Mouse (Mus musculus): Measurements from ENCODE around the gene Plekha6. TPM values are rescaled to one million over a fixed set of nuclear protein-coding genes. Genes with fewer than 3 reads are reported as not detected.

Gene Plekha6
- polyA plus RNA-seq, 1 experiment, result 2.6 TPM

DNA sequence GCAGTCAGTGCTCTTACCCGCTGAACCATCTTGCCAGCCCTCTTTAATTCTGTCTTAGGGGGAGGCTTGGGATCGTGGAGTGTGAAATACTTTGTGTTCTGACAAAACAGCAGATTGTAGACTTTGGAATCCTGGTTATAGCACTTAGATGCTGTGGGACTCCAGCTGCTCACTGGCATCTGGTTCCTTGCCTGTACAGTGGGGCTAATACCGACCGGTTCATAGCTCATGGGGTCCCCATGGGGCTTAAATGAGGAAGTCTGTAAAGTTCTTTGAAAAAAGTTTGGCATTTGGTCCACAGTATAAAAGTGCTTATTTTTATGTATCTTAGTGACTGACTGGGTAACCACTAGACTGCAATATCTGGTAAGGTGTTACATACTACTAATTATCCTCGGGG, 28.2 kb upstream of the Plekha6 start:
- Histone ChIP-seq H3K4me1 (ENCODE audit: control insufficient read depth, insufficient read depth, low read length) (no peaks in the 10 kb centered on the region), H3K27ac (ENCODE audit: insufficient read depth, low read length) (no peak overlapping the region), H3K4me3 (ENCODE audit: insufficient read depth, low read length) (peak overlapping the region; percentile 42)
- TF ChIP-seq CTCF (IDR thresholded peaks at IDR 0.05; ENCODE audit: borderline replicate concordance, insufficient read depth, low read length) (no peak), POLR2A (IDR thresholded peaks at IDR 0.05; ENCODE audit: low read depth, low read length) (no peak)

DNA sequence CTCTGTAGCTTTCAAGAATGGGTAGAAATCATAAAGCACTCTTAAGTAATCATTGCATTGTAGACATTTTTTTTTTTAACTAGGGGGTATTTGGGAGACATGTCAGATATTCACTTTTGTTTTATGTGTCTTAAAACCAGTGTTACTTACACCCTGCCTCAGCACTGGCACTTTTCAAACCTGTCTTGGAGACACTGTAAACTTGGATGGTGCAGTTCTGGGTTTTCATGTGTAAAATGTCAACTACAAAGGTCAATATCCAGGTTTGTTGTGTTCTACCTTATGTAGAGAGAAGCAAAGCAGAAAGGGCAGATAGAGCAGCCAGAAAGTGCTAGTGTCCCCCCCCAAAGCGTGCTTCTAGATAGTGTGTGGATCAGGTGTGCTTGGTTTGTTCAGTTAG, 25.6 kb upstream of the Plekha6 start:
- no peaks in the 10 kb centered on the region for H3K4me1 ChIP-seq (ENCODE audit: control insufficient read depth, insufficient read depth, low read length)
- H3K4me3 ChIP-seq (ENCODE audit: insufficient read depth, low read length), result no peak overlapping the region
- TF ChIP-seq CTCF (IDR thresholded peaks at IDR 0.05; ENCODE audit: borderline replicate concordance, insufficient read depth, low read length), result no peak
- no peak for TF ChIP-seq POLR2A (IDR thresholded peaks at IDR 0.05; ENCODE audit: low read depth, low read length)
- H3K27ac ChIP-seq (ENCODE audit: insufficient read depth, low read length), result no peak overlapping the region

DNA sequence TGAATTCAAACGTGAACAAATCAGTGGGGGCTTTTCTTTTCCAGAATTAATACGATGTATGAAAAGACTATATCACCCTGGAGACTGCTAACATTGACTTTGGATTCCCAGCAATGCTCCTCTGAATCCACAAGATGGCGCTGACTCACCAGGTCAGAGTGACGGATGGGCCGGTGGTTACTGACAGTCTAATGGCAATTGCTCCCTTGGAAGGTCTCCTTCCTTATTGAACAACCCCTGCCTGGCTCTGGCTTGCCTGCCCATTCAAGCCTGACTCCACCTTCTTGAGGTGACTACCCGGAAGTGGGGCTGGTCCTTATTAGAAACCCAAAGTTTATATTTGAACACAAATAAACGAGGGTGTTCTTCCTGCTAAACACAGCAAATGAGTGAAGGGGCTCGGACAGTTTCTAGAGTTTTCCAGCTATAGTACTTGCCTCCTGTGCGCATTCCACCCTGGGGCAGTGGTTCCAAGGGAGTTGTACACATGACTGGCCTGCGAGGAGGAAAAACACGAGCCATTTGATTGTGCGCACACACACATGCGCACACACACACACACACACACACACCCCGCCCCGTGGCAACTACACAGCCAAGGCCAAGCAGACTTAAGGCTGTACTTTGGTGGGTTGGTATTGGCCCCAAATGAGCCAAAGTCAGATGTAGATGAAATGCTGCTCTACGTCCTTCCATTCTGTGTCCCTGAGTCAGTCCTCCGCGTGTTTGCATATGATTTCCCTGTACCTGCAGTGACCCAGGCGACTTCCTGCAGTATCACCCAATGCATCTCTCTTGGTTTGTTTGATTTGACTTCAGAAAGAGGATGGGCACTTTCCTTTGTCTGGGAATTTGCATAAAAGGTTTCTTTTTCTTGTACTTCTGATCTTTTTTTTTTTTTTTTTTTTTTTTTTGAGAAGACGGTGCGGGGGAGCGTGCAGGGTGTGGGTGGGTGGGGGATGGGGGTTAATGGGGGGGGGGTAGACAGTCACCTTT, 17.7 kb upstream of the Plekha6 start:
- Histone ChIP-seq H3K4me3 (ENCODE audit: insufficient read depth, low read length) (no peak overlapping the region), H3K4me1 (ENCODE audit: control insufficient read depth, insufficient read depth, low read length) (no peaks in the 10 kb centered on the region), H3K27ac (ENCODE audit: insufficient read depth, low read length) (no peak overlapping the region)
- TF ChIP-seq CTCF (IDR thresholded peaks at IDR 0.05; ENCODE audit: borderline replicate concordance, insufficient read depth, low read length) (peak; percentile 75; the same call in 1 of the 2 replicates), POLR2A (IDR thresholded peaks at IDR 0.05; ENCODE audit: low read depth, low read length) (no peak)

DNA sequence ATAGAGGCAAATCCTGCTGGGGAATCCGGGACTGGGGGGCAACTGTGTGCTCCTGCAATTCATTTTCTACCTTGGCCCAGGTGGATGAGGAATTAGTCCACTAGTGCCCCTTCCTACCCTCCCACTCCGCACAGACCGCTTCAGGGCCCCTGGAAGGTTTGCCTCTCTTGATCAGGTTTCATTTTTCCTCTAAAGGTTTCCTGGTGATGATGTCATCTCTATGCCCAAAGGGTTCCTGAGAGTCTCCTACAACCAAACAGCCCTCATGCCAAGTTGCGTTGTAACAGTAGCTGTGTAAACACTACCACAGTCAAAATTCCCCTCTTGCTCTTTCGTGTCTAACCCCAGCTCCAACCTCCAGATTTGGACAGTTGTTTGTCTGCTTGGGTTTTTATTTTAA, 16.7 kb upstream of the Plekha6 start:
- TF ChIP-seq POLR2A (IDR thresholded peaks at IDR 0.05; ENCODE audit: low read depth, low read length), result no peak
- no peak for TF ChIP-seq CTCF (IDR thresholded peaks at IDR 0.05; ENCODE audit: borderline replicate concordance, insufficient read depth, low read length)
- H3K4me1 ChIP-seq (ENCODE audit: control insufficient read depth, insufficient read depth, low read length), result no peaks in the 10 kb centered on the region

DNA sequence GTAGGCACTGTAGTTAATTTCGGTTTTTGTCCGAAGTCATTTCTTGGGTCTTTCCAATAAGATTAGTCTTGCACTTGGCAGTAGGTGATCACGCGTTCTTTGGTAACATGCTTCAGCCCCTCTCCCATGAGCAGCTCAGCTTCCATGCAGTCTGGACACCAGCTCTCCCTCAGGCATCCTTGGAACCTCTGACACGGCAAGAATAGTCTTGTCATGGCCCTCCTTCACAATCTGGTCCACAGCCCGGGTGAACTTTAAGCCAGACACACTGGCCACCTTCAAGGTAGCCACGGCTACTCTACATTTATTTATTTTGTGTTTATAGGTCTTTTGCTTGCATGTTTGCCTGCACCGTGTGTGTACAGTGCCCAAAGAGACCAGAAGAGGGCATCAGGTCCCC, 15.9 kb upstream of the Plekha6 start:
- TF ChIP-seq POLR2A (IDR thresholded peaks at IDR 0.05; ENCODE audit: low read depth, low read length), result no peak
- TF ChIP-seq CTCF (IDR thresholded peaks at IDR 0.05; ENCODE audit: borderline replicate concordance, insufficient read depth, low read length), result no peak
- H3K4me1 ChIP-seq (ENCODE audit: control insufficient read depth, insufficient read depth, low read length), result no peaks in the 10 kb centered on the region
- no peak overlapping the region for H3K4me3 ChIP-seq (ENCODE audit: insufficient read depth, low read length)
- no peak overlapping the region for H3K27ac ChIP-seq (ENCODE audit: insufficient read depth, low read length)

More for the DNA sequence above, 16.7 kb upstream of the Plekha6 start:
- Histone ChIP-seq H3K4me3 (ENCODE audit: insufficient read depth, low read length) (no peak overlapping the region), H3K27ac (ENCODE audit: insufficient read depth, low read length) (no peak overlapping the region)

DNA sequence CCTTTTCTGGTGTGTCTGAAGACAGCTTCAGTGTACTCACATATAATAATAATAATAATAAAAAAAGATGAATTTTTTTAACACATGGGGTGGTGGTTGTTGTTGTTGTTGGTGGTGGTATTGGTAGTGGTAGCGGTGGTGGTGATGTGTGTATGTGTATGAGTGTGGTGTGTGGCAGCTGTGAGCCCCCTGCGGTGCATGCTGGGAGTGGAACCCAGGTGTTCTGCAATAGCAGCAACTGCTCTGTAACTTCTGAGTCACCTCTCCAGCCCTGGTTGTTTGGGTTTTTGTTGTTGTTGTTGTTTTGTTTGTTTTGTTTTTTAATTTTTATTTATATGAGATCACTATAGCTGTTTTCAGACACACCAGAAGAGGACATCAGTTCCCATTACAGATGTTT, 13.5 kb upstream of the Plekha6 start:
- H3K4me1 ChIP-seq (ENCODE audit: control insufficient read depth, insufficient read depth, low read length), result no peaks in the 10 kb centered on the region
- TF ChIP-seq CTCF (IDR thresholded peaks at IDR 0.05; ENCODE audit: borderline replicate concordance, insufficient read depth, low read length) (no peak), POLR2A (IDR thresholded peaks at IDR 0.05; ENCODE audit: low read depth, low read length) (no peak)
- H3K27ac ChIP-seq (ENCODE audit: insufficient read depth, low read length), result no peak overlapping the region
- no peak overlapping the region for H3K4me3 ChIP-seq (ENCODE audit: insufficient read depth, low read length)

DNA sequence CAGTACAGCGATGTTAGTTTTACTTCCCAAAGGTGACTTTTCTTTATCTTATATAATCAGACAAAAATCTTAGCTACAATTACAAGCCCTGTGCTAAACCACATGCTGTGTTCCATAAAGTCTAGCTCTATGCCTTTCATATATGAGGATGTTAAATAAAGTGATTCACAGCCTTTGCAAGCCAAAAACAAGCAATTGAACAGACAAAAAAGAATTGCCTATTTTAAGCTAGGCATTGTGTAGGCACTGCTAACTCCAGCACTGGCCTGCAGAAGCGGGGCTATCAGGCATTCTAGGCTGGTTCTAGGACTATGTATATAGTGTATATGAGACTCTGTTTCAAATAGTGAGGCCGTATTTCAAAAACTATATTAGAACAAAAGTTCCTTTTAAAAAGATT, 11.8 kb upstream of the Plekha6 start:
- H3K4me1 ChIP-seq (ENCODE audit: control insufficient read depth, insufficient read depth, low read length), result no peaks in the 10 kb centered on the region
- TF ChIP-seq CTCF (IDR thresholded peaks at IDR 0.05; ENCODE audit: borderline replicate concordance, insufficient read depth, low read length), result no peak

DNA sequence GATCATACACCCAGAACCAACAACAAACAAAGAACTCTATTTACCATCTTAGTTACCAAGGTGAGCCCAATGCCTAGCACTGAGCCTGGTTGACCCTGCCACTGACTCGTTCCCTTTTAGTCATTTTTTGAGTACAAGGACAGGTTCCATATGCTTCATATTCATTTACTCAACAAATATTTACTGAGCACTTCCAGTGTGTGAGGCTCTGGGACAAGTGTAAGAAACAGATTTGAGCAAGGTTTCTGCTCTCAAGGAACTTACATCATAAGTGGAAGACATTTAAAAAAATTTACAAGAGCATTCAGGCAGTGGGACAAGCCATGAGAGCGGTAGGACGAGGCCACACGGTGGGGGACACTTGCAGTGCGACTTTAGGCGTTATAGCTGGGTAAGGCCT, 8.7 kb upstream of the Plekha6 start:
- H3K4me3 ChIP-seq (ENCODE audit: insufficient read depth, low read length), result no peak overlapping the region
- TF ChIP-seq CTCF (IDR thresholded peaks at IDR 0.05; ENCODE audit: borderline replicate concordance, insufficient read depth, low read length) (no peak), POLR2A (IDR thresholded peaks at IDR 0.05; ENCODE audit: low read depth, low read length) (no peak)
- H3K27ac ChIP-seq (ENCODE audit: insufficient read depth, low read length), result no peak overlapping the region
- no peaks in the 10 kb centered on the region for H3K4me1 ChIP-seq (ENCODE audit: control insufficient read depth, insufficient read depth, low read length)

More for the DNA sequence above, 11.8 kb upstream of the Plekha6 start:
- Histone ChIP-seq H3K27ac (ENCODE audit: insufficient read depth, low read length) (no peak overlapping the region), H3K4me3 (ENCODE audit: insufficient read depth, low read length) (no peak overlapping the region)

DNA sequence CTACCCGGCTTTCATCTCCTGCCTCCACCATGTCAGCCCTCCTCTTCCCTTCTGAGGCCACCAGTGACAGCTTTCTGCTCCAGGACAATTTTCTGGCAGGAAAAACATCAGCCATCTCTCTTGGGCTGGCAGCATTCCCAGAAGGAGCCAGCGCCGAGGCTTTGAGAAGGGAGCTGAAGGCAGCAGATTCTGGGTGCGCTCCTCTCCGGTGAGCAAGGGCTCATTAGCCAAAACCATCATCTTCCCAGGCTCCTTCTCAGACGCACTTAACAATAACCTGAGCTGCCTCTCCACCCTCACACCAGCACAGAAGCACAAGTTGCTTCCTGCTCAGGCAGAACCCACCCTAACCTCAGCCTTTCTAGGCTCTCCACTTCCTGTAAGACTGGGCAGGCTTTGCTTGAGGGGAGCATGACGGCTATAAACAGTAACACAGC, 4.9 kb upstream of the Plekha6 start:
- no peak overlapping the region for H3K27ac ChIP-seq (ENCODE audit: insufficient read depth, low read length)
- H3K4me1 ChIP-seq (ENCODE audit: control insufficient read depth, insufficient read depth, low read length), result peaks cover 3% of the 10 kb centered on the region; the same call in 1 of the 2 replicates
- H3K4me3 ChIP-seq (ENCODE audit: insufficient read depth, low read length), result no peak overlapping the region
- no peak for TF ChIP-seq POLR2A (IDR thresholded peaks at IDR 0.05; ENCODE audit: low read depth, low read length)
- TF ChIP-seq CTCF (IDR thresholded peaks at IDR 0.05; ENCODE audit: borderline replicate concordance, insufficient read depth, low read length), result no peak

DNA sequence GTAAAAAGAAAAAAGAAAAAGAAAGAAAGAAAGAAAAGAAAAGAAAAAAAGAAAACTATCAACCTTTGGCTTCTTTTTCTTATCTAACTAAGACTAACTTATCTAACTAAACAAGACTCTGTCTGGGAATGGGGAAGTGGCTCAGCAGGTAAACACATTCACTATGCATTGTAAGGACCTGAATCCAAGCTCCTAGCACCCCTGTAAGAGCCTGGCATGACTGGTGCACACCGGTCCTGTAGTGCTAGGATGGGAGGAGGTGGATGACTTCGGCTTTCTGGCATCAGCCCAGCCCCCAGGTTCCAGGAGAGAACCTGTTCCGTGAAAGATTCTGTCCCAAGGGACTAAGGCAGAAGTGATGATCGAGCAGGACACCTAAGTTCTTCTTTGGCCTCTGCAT, 2.5 kb upstream of the Plekha6 start:
- TF ChIP-seq CTCF (IDR thresholded peaks at IDR 0.05; ENCODE audit: borderline replicate concordance, insufficient read depth, low read length), result no peak
- TF ChIP-seq POLR2A (IDR thresholded peaks at IDR 0.05; ENCODE audit: low read depth, low read length), result no peak
- H3K4me3 ChIP-seq (ENCODE audit: insufficient read depth, low read length), result no peak overlapping the region
- H3K27ac ChIP-seq (ENCODE audit: insufficient read depth, low read length), result no peak overlapping the region
- H3K4me1 ChIP-seq (ENCODE audit: control insufficient read depth, insufficient read depth, low read length), result peaks cover 3% of the 10 kb centered on the region; the same call in 1 of the 2 replicates

Measured in embryonic fibroblast, embryonic 13.5 days (primary cell).